Mouse (Mus musculus) hindbrain, embryonic 13.5 days (tissue): ENCODE measurements at regions not wholly inside any gene's neighbourhood (a gene's known extent, or its start where the extent isn't known, plus 50 kb on each side); places are given as distances from the start of the nearest gene placed in this dataset.

Source experiments
- ATAC-seq: fragments of 200-750 bp; cut with Nextera tagmentation; 2 replicates; pipeline ENCODE4 v1.8.0; 2017; ENCODE audit warnings: moderate TSS enrichment; ENCODE audit not compliant: low FRiP score
- H3K27ac ChIP-seq: fragments of 300-500 bp; sonication (generic); 2 replicates; pipeline ENCODE4 v1.5.1; 2015; ENCODE audit warnings: inconsistent platforms, mild to moderate bottlenecking, moderate library complexity
- H3K27me3 ChIP-seq: fragments of 300-500 bp; sonication (generic); 2 replicates; pipeline ENCODE4 v1.6.1; 2015; ENCODE audit warnings: mild to moderate bottlenecking, inconsistent platforms
- H3K36me3 ChIP-seq: fragments of 300-500 bp; sonication (generic); 2 replicates; pipeline ENCODE4 v1.6.1; 2015; ENCODE audit warnings: mild to moderate bottlenecking, inconsistent platforms
- H3K4me1 ChIP-seq: fragments of 300-500 bp; sonication (generic); replicated peaks from 2 replicates; pipeline ENCODE4 v1.6.1; 2015; ENCODE audit warnings: inconsistent platforms
- H3K4me2 ChIP-seq: fragments of 300-500 bp; sonication (generic); 2 replicates; pipeline ENCODE4 v1.6.1; 2015; ENCODE audit warnings: inconsistent platforms, mild to moderate bottlenecking, moderate library complexity
- H3K4me3 ChIP-seq: fragments of 300-500 bp; sonication (generic); 2 replicates; pipeline ENCODE4 v1.5.1; 2015; ENCODE audit warnings: mild to moderate bottlenecking, inconsistent platforms
- H3K9ac ChIP-seq: fragments of 300-500 bp; sonication (generic); 2 replicates; pipeline ENCODE4 v1.6.1; 2015; ENCODE audit warnings: mild to moderate bottlenecking, inconsistent platforms
- H3K9me3 ChIP-seq: fragments of 300-500 bp; sonication (generic); 2 replicates; pipeline ENCODE4 v1.6.1; 2016; ENCODE audit warnings: inconsistent platforms
- WGBS: fragments of 180-500 bp; shearing (Covaris S2); methylation state at CpG from one replicate; pipeline ENCODE4 v1.1.7; 2015; 5-methylcytosine and 5-hydroxymethylcytosine counted together

GRCm38 (mm10) chr10:19123691-19124090 is 108.2 kb upstream of the Tnfaip3 start:
- H3K4me1 ChIP-seq = 0 out of 2 replicates have a peak, but pooled peaks cover 5% of the 10 kb centered on the region
- ATAC-seq = no peak
- no peak overlapping the region for H3K9ac ChIP-seq
- no peak overlapping the region for H3K27ac ChIP-seq
- WGBS = 54% methylated on average over 7 of the region's 7 CpGs
- H3K4me2 ChIP-seq = no peak overlapping the region
- H3K4me3 ChIP-seq = no peak overlapping the region
- no peaks in the 10 kb centered on the region for H3K9me3 ChIP-seq
- no peaks in the 10 kb centered on the region for H3K36me3 ChIP-seq
- H3K27me3 ChIP-seq = no peaks in the 10 kb centered on the region

GRCm38 (mm10) chr10:19122221-19122620 is 106.8 kb upstream of the Tnfaip3 start:
- no peak overlapping the region for H3K4me2 ChIP-seq
- H3K27ac ChIP-seq = no peak overlapping the region
- H3K4me3 ChIP-seq = no peak overlapping the region
- no peaks in the 10 kb centered on the region for H3K9me3 ChIP-seq
- ATAC-seq = no peak
- H3K27me3 ChIP-seq = no peaks in the 10 kb centered on the region
- 65% methylated on average over 6 of the region's 6 CpGs for whole genome bisulfite sequencing
- H3K36me3 ChIP-seq = no peaks in the 10 kb centered on the region
- no peak overlapping the region for H3K9ac ChIP-seq
- H3K4me1 ChIP-seq = 0 out of 2 replicates have a peak, but pooled peaks cover 6% of the 10 kb centered on the region

- WGBS = 85% methylated on average over 8 of the region's 8 CpGs
- no peak overlapping the region for H3K27ac ChIP-seq
- no peak overlapping the region for H3K4me2 ChIP-seq
- no peak for ATAC-seq
- H3K9me3 ChIP-seq = no peaks in the 10 kb centered on the region
- H3K27me3 ChIP-seq = no peaks in the 10 kb centered on the region
- no peak overlapping the region for H3K4me3 ChIP-seq
- H3K9ac ChIP-seq = no peak overlapping the region
- H3K36me3 ChIP-seq = no peaks in the 10 kb centered on the region
- H3K4me1 ChIP-seq = 0 out of 2 replicates have a peak, but pooled peaks cover 9% of the 10 kb centered on the region
These were observed 104.0 kb upstream of the Tnfaip3 start for GRCm38 (mm10) chr10:19119281-19120049.

DNA sequence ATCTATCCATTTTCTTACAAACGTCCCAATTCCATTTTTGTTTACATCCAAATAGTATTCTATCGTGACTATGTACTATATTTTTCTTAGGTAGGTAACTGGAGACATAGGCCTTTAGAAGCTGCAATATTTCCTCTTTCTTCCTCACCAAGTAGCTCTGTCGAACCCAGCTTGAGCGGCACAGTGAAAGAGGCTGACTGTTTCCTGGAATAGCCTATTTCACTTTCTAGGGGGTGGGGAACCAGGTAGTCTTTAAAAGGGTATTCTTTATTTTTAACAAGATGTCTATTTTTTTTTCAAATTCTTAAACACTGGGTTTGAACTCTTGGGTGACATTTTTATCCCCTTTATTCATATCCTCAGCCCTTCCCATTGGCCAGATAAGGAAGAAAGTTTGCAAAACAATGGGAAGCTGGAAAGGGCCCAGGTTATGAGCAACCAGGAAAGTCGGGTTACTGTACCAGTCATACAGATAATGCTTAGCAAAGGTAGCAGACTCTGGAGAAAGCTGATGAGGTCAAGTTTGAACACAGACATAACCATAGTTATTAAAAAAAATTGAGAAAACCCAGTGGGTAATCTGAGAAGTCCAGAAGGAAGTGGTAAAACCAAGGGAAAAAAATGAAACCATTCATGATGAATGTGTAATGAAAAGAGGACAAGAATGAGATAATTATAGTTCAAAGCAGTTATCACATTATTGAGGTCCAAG is 103.3 kb upstream of the Tnfaip3 start:
- Histone ChIP-seq H3K4me3 (no peak overlapping the region), H3K36me3 (no peaks in the 10 kb centered on the region), H3K4me2 (no peak overlapping the region), H3K27ac (no peak overlapping the region), H3K9ac (no peak overlapping the region), H3K27me3 (no peaks in the 10 kb centered on the region), H3K9me3 (no peaks in the 10 kb centered on the region), H3K4me1 (0 out of 2 replicates have a peak, but pooled peaks cover 5% of the 10 kb centered on the region)
- WGBS = 86% methylated on average over 5 of the region's 5 CpGs
- ATAC-seq = no peak

- 47% methylated on average over 9 of the region's 9 CpGs for WGBS
These were observed 101.7 kb upstream of the Tnfaip3 start for GRCm38 (mm10) chr10:19117071-19117605.

DNA sequence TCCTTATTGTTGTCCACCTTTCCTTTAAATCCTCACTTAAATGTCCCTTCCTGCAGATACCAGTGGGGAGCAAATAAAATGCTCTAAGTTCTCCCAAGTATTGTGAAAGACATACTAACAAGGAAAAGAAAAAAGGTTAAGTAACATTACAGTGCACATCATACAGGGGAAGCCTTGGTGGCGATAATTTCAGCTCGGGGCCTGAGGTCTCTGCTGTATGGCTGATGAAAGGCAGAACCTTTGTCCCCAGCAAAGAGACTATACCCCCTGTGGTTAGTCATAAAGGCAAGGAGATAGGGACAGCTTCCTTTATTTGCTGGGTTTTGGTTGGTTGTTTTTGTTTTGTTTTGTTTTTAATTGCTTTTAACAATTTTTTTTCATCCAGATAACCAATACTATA is 97.0 kb upstream of the Tnfaip3 start:
- Histone ChIP-seq H3K9me3 (no peaks in the 10 kb centered on the region), H3K4me2 (no peak overlapping the region), H3K9ac (no peak overlapping the region), H3K27me3 (no peaks in the 10 kb centered on the region), H3K27ac (no peak overlapping the region), H3K4me3 (no peak overlapping the region), H3K36me3 (no peaks in the 10 kb centered on the region), H3K4me1 (0 out of 2 replicates have a peak, but pooled peaks cover 4% of the 10 kb centered on the region)
- no peak for ATAC-seq
- WGBS = 48% methylated on average over 2 of the region's 2 CpGs

More at GRCm38 (mm10) chr10:19117071-19117605, 101.7 kb upstream of the Tnfaip3 start:
- Histone ChIP-seq H3K4me2 (no peak overlapping the region), H3K27me3 (no peaks in the 10 kb centered on the region), H3K4me1 (0 out of 2 replicates have a peak, but pooled peaks cover 4% of the 10 kb centered on the region), H3K4me3 (no peak overlapping the region), H3K9me3 (no peaks in the 10 kb centered on the region), H3K27ac (no peak overlapping the region), H3K9ac (no peak overlapping the region), H3K36me3 (no peaks in the 10 kb centered on the region)
- ATAC-seq = no peak

DNA sequence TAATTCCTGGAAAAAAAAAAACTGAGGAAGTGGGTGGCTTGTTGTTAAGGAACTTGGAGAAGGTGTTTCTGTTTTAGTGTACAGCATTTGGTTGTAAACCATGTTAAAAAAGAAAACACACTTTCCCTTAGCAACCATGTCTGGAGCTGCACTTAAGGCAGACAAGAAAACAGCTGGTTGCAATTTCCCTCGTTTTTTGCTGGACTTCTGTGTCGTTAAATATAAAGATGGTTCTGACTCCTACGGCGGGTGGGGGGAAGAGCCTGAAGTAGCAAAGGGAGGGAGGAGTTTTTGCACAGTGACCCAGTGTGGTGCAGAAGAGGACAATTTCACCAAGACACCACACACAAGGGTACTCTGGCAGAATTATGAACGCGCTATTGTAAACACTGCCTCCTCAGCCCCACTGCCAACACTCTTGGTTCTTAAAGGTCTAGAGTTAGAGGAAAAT is 89.8 kb upstream of the Tnfaip3 start:
- Histone ChIP-seq H3K4me2 (no peak overlapping the region), H3K27me3 (no peaks in the 10 kb centered on the region), H3K9me3 (no peaks in the 10 kb centered on the region), H3K9ac (no peak overlapping the region), H3K36me3 (no peaks in the 10 kb centered on the region), H3K4me3 (no peak overlapping the region), H3K4me1 (no peaks in the 10 kb centered on the region), H3K27ac (no peak overlapping the region)
- WGBS = 78% methylated on average over 6 of the region's 6 CpGs
- ATAC-seq = no peak

GRCm38 (mm10) chr10:19104671-19105203 is 89.3 kb upstream of the Tnfaip3 start:
- Histone ChIP-seq H3K27me3 (no peaks in the 10 kb centered on the region), H3K27ac (no peak overlapping the region), H3K9ac (no peak overlapping the region), H3K4me1 (no peaks in the 10 kb centered on the region), H3K36me3 (no peaks in the 10 kb centered on the region), H3K4me3 (no peak overlapping the region), H3K4me2 (no peak overlapping the region), H3K9me3 (no peaks in the 10 kb centered on the region)
- 73% methylated on average over 5 of the region's 5 CpGs for WGBS
- no peak for ATAC-seq

DNA sequence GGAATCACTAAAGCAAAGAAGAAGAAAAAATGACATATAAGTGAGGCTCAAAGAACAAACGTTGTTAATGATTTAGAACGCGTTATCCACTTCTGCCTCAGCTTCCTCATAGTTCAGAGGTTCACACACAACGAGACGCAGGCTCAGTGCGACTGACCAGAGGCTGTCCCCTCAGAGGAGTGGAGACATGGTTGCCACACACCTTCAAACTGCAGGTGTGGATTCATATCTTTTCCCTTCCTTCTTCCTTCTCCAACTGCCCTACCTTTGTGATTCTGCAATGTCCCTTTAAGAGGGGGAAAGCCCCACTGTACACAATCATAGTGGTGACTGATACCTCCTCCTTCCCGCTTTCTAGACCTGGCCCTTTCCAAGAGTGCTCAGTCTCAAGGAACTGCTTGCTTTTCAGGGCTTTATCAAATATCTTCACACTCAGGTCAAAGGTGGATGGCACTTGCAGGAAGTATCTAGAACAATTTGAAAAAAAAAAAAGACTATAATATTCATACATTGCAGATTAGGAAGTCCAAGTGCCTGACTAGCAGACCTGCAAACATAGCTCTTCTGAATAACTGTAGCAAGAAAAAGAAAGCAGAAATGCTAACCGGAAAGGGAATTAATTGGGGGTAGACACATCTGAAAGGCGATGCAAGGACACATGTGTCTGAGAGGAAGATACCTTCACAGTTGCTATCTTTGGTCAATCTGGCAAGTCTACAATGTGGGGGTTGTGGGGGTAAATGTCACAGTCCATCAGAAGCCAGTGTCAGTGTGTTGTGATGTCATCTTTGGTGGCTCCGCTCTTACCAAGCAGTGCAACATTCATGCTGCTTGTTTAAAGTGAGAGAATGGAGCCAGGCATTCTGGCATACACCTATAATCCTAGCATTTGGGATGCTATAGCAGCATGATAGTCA is 84.2 kb upstream of the Tnfaip3 start:
- Histone ChIP-seq H3K27me3 (no peaks in the 10 kb centered on the region), H3K4me3 (no peak overlapping the region), H3K27ac (no peak overlapping the region), H3K9ac (no peak overlapping the region), H3K4me2 (no peak overlapping the region), H3K4me1 (no peaks in the 10 kb centered on the region), H3K9me3 (no peaks in the 10 kb centered on the region), H3K36me3 (no peaks in the 10 kb centered on the region)
- ATAC-seq = no peak
- 88% methylated on average over 10 of the region's 10 CpGs for whole genome bisulfite sequencing

GRCm38 (mm10) chr10:19094297-19094696 is 78.8 kb upstream of the Tnfaip3 start:
- no peaks in the 10 kb centered on the region for H3K4me1 ChIP-seq
- WGBS = 66% methylated on average over 8 of the region's 8 CpGs
- no peak overlapping the region for H3K9ac ChIP-seq
- H3K36me3 ChIP-seq = no peaks in the 10 kb centered on the region
- ATAC-seq = no peak
- H3K4me3 ChIP-seq = no peak overlapping the region
- no peak overlapping the region for H3K4me2 ChIP-seq
- no peaks in the 10 kb centered on the region for H3K9me3 ChIP-seq
- no peaks in the 10 kb centered on the region for H3K27me3 ChIP-seq
- no peak overlapping the region for H3K27ac ChIP-seq

DNA sequence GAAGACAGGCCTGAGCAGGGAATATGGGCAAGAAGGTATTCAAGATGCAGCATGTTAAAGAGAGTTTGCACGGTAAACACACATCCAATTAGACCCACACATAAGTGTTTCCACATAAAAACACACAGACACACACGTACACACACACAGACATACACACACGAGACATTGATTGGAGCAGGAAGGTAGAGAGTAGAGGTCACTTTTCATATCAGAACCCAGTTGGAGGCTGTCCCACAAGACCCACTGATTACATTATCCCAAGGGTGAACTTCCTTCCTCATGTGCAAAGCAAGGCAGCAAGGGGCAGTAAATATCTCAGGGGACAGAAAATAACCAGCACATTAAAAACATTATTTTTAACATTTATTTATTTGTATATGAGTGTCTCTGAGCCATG is 78.2 kb upstream of the Tnfaip3 start:
- no peak overlapping the region for H3K4me3 ChIP-seq
- H3K9ac ChIP-seq = no peak overlapping the region
- no peaks in the 10 kb centered on the region for H3K27me3 ChIP-seq
- H3K9me3 ChIP-seq = no peaks in the 10 kb centered on the region
- WGBS = 86% methylated on average over 3 of the region's 3 CpGs
- H3K27ac ChIP-seq = no peak overlapping the region
- no peak overlapping the region for H3K4me2 ChIP-seq
- H3K36me3 ChIP-seq = no peaks in the 10 kb centered on the region
- no peak for ATAC-seq
- no peaks in the 10 kb centered on the region for H3K4me1 ChIP-seq
